Comparison of ENCODE assay signal across 13 mouse cellular contexts in genomic region chr3:84492148-84492547, GRCm38 (mm10).
"Had no signal": no experiment of that assay in that cellular context is flagged by ENCODE, and none has a peak within 500 bp of the region (broad histone marks: within the 10 kb centered on the region; RNA-seq: fewer than 3 reads in every experiment).

No protein-coding gene starts in this region.

- H3K27me3 ChIP-seq: limb, embryonic 13.5 days; neural tube, embryonic 15.5 days had no signal

- H3K4me3 ChIP-seq: limb, embryonic 13.5 days; midbrain, embryonic 10.5 days; myocyte; neural tube, embryonic 15.5 days had no signal

- H3K4me2 ChIP-seq: limb, embryonic 13.5 days; neural tube, embryonic 15.5 days had no signal

- DNase-seq: kidney, adult 8-10 months; kidney, postnatal 25 days; left cerebral cortex, postnatal 4 days; midbrain, embryonic 14.5 days; right cerebral cortex, adult 18-20 months; right cerebral cortex, postnatal 25 days had no signal

- H3K9ac ChIP-seq: limb, embryonic 13.5 days; liver, embryonic 14.5 days; neural tube, embryonic 15.5 days had no signal

- H3K4me1 ChIP-seq: limb, embryonic 13.5 days; neural tube, embryonic 15.5 days had no signal

- H3K36me3 ChIP-seq: neural tube, embryonic 15.5 days had no signal

- H3K9me3 ChIP-seq: limb, embryonic 13.5 days; midbrain, embryonic 10.5 days; neural tube, embryonic 15.5 days had no signal

- ATAC-seq: intestine, postnatal 0 days had no signal

- H3K27ac ChIP-seq: limb, embryonic 13.5 days; liver, embryonic 14.5 days; midbrain, embryonic 10.5 days; neural tube, embryonic 15.5 days; stomach, postnatal 0 days had no signal
